16 mouse cellular contexts compared by ENCODE assay signal in the genomic region with DNA sequence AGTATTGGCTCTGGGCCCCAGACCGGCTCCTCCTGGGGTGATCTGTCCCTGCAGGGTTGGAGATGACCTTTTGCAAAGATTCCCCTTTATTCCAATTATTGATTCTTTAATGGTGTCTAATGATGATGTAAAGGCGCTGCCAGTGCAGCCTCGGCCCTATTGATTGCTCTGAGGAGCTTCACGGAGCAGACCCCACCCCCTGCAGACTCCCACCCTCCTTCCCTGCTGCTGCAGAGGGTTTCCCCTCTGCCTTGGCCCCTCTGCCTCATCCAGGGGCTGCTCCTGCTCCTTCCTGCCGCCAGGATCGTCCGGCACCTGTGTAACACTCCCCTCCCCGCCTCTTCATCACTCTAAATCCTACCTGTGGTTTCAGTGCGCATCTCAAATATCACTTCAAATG.
DNase-seq lines count a peak whose midpoint lies in the region; ATAC-seq and TF ChIP-seq lines count a peak whose summit lies in the region.
"Had no signal": no experiment of that assay in that cellular context is flagged by ENCODE, and none has a peak within 500 bp of the region (broad histone marks: within the 10 kb centered on the region; RNA-seq: fewer than 3 reads in every experiment).

No protein-coding gene starts in this region.

- no peaks in the 10 kb centered on the region for H3K36me3 ChIP-seq in intestine, embryonic 14.5 days (ENCODE audit: control insufficient read depth, insufficient read depth, low read length)
- H3K36me3 ChIP-seq in intestine, postnatal 0 days (ENCODE audit: control insufficient read depth, insufficient read depth), result no peaks in the 10 kb centered on the region
- H3K36me3 ChIP-seq in hindbrain, embryonic 14.5 days (replicated peaks; ENCODE audit: control insufficient read depth, insufficient read depth), result no peaks in the 10 kb centered on the region
- H3K36me3 ChIP-seq in midbrain, embryonic 15.5 days (replicated peaks), result no peaks in the 10 kb centered on the region
- H3K36me3 ChIP-seq: embryonic facial prominence, embryonic 15.5 days had no signal

- H3K4me1 ChIP-seq in intestine, embryonic 14.5 days (replicated peaks; ENCODE audit: control insufficient read depth, insufficient read depth, low read length), result peaks cover 16% of the 10 kb centered on the region
- no peaks in the 10 kb centered on the region for H3K4me1 ChIP-seq in intestine, postnatal 0 days (replicated peaks; ENCODE audit: control insufficient read depth, insufficient read depth, low read length)
- peaks cover 35% of the 10 kb centered on the region for H3K4me1 ChIP-seq in hindbrain, embryonic 14.5 days (replicated peaks; ENCODE audit: control insufficient read depth, insufficient read depth, low read length)
- H3K4me1 ChIP-seq in midbrain, embryonic 15.5 days, result peaks cover 29% of the 10 kb centered on the region

- peak overlapping the region; percentile 64; the same call in 1 of the 2 replicates for H3K27ac ChIP-seq in intestine, embryonic 14.5 days (ENCODE audit: low read depth)
- H3K27ac ChIP-seq in intestine, postnatal 0 days (ENCODE audit: low read depth, low read length), result no peak overlapping the region
- peak overlapping the region; percentile 83 for H3K27ac ChIP-seq in hindbrain, embryonic 14.5 days
- H3K27ac ChIP-seq in midbrain, embryonic 15.5 days, result peak overlapping the region; percentile 82
- H3K27ac ChIP-seq: embryonic facial prominence, embryonic 15.5 days had no signal

- no peak overlapping the region for H3K9ac ChIP-seq in intestine, embryonic 14.5 days (ENCODE audit: low read length)
- no peak overlapping the region for H3K9ac ChIP-seq in intestine, postnatal 0 days (ENCODE audit: low read depth, low read length)
- no peak overlapping the region for H3K9ac ChIP-seq in hindbrain, embryonic 14.5 days
- H3K9ac ChIP-seq in midbrain, embryonic 15.5 days, result no peak overlapping the region
- H3K9ac ChIP-seq: embryonic facial prominence, embryonic 15.5 days; lung, embryonic 14.5 days had no signal

- H3K9me3 ChIP-seq in intestine, embryonic 14.5 days (ENCODE audit: control insufficient read depth, low read length), result no peaks in the 10 kb centered on the region
- H3K9me3 ChIP-seq in intestine, postnatal 0 days (ENCODE audit: control insufficient read depth), result no peaks in the 10 kb centered on the region
- no peaks in the 10 kb centered on the region for H3K9me3 ChIP-seq in hindbrain, embryonic 14.5 days (ENCODE audit: control insufficient read depth, low read length)
- H3K9me3 ChIP-seq in midbrain, embryonic 15.5 days, result no peaks in the 10 kb centered on the region
- H3K9me3 ChIP-seq: embryonic facial prominence, embryonic 15.5 days had no signal

- DNase-seq in intestine, embryonic 14.5 days (ENCODE audit: low spot score), result no peak
- no peak for DNase-seq in hindbrain, embryonic 14.5 days (ENCODE audit: low spot score)
- no peak for DNase-seq in thymus, postnatal 36 days
- DNase-seq in spleen, postnatal 10 days (ENCODE audit: low spot score in 2 of 2), result no peak
- DNase-seq: cerebellum, adult 11 months; cerebellum, postnatal 25 days; gastrocnemius, postnatal 36 days; heart, postnatal 36 days; kidney, adult 8-10 months; left cerebral cortex, postnatal 4 days had no signal

- WGBS in intestine, embryonic 14.5 days, result 20% methylated on average over 9 of the region's 9 CpGs
- WGBS in intestine, postnatal 0 days, result 42% methylated on average over 9 of the region's 9 CpGs
- WGBS in hindbrain, embryonic 14.5 days, result 26% methylated on average over 9 of the region's 9 CpGs
- 22% methylated on average over 9 of the region's 9 CpGs for WGBS in midbrain, embryonic 15.5 days

- no peaks in the 10 kb centered on the region for H3K27me3 ChIP-seq in intestine, embryonic 14.5 days (replicated peaks; ENCODE audit: control insufficient read depth, insufficient read depth, low read length)
- H3K27me3 ChIP-seq in intestine, postnatal 0 days (replicated peaks; ENCODE audit: control insufficient read depth, insufficient read depth, low read length), result no peaks in the 10 kb centered on the region
- no peaks in the 10 kb centered on the region for H3K27me3 ChIP-seq in hindbrain, embryonic 14.5 days (ENCODE audit: control insufficient read depth, insufficient read depth, low read length)
- no peaks in the 10 kb centered on the region for H3K27me3 ChIP-seq in midbrain, embryonic 15.5 days (replicated peaks)
- H3K27me3 ChIP-seq: embryonic facial prominence, embryonic 15.5 days had no signal

- no peak overlapping the region for H3K4me2 ChIP-seq in intestine, embryonic 14.5 days (ENCODE audit: low read length)
- H3K4me2 ChIP-seq in intestine, postnatal 0 days (replicated peaks; ENCODE audit: low read depth), result no peak overlapping the region
- H3K4me2 ChIP-seq in hindbrain, embryonic 14.5 days (replicated peaks), result no peak overlapping the region
- H3K4me2 ChIP-seq in midbrain, embryonic 15.5 days, result peak overlapping the region; percentile 13; the same call in 1 of the 2 replicates
- H3K4me2 ChIP-seq: embryonic facial prominence, embryonic 15.5 days; liver, embryonic 11.5 days had no signal

- ATAC-seq in intestine, embryonic 14.5 days (replicated peaks; ENCODE audit: low FRiP score, low TSS enrichment, low read depth), result no peak
- no peak for ATAC-seq in intestine, postnatal 0 days
- ATAC-seq in hindbrain, embryonic 14.5 days (ENCODE audit: low FRiP score), result no peak
- no peak for ATAC-seq in midbrain, embryonic 15.5 days (replicated peaks)
- ATAC-seq in inflammation-experienced regulatory T-cells, adult 6 months, result no peak

- H3K4me3 ChIP-seq in intestine, embryonic 14.5 days (ENCODE audit: low read depth, low read length), result no peak overlapping the region
- H3K4me3 ChIP-seq in intestine, postnatal 0 days (ENCODE audit: low read depth, low read length), result no peak overlapping the region
- no peak overlapping the region for H3K4me3 ChIP-seq in hindbrain, embryonic 14.5 days (replicated peaks; ENCODE audit: low read length)
- H3K4me3 ChIP-seq in midbrain, embryonic 15.5 days, result no peak overlapping the region
- H3K4me3 ChIP-seq: embryonic facial prominence, embryonic 15.5 days had no signal

- TF ChIP-seq CTCF in intestine, postnatal 0 days (IDR thresholded peaks at IDR 0.05; ENCODE audit: low read depth), result no peak
